Mouse (Mus musculus) lung, postnatal 0 days (tissue): ENCODE measurements around the gene Gm20219.

ENCODE experiments used
- CTCF ChIP-seq: IDR thresholded peaks from 2 replicates; pipeline ENCODE4 v1.5.1; 2016; ENCODE audit warnings: antibody characterized with exemption, mild to moderate bottlenecking
- EP300 ChIP-seq: IDR thresholded peaks from 2 replicates; pipeline ENCODE4 v1.6.1; 2016; ENCODE audit warnings: antibody characterized with exemption, mild to moderate bottlenecking, control low read depth

DNA sequence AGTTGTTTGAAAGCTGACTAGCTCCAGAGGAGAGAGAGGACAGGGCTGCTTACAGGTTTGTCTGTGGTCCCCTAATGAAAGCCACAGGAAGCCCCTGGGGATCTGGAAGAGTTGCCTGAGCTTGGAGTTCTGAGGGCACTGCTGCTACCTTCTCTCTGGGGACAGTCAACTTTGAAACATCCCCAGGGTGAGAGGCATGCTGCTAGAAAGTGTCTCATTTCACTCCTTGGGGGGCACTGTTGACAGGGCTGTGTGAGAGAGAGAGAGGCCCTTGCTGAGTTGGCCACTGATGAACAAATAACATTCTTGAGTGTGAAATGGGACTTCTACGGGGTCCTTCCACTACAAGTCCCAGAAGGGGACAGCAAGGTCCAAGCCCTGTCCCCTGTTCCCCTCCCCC lies 33.6 kb upstream of the Gm20219 start:
- no peak for TF ChIP-seq CTCF
- no peak for TF ChIP-seq EP300
